Mouse (Mus musculus): ENCODE results near the gene Slc47a1.
"Not testable (repeated sequence)": the region's sequence is repeated elsewhere in the genome, so short reads cannot be mapped to it uniquely, and the experiment has no call there.

Gene Slc47a1

DNA sequence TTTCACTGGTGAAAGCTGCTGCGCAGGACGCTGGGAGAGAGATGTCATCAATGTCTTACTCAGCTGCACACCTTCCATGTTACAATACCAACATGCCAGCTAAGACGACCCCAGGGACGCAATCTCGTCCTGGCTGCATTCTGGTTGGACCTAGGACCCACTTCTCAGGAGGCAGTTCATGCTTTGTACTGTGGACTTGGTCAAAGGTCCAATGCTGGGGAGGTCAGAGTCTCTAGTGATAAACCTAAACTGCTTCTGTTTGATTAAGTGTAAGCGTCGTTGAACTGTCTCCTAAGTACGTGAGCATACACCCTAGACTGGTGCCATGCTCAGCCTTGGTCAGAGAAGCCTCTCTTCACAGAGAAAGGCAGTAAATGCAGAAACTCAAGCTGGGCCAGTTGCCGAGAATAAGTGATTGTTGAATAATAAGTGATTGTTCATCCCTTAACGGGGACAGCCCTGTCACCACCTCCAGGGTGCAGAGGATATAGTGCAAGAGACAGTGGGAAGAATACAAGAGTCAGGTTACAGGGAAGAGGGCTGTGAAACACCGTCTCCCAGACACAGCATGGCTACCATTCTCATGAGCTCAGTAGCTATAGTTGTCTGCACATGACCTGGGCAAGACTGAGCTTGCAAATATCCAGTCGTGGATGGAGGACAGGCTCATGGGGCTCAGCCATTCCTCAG is 58.8 kb downstream of the Slc47a1 start:
- no peak for DNase-seq (ENCODE audit: low spot score in 2 of 2)

DNA sequence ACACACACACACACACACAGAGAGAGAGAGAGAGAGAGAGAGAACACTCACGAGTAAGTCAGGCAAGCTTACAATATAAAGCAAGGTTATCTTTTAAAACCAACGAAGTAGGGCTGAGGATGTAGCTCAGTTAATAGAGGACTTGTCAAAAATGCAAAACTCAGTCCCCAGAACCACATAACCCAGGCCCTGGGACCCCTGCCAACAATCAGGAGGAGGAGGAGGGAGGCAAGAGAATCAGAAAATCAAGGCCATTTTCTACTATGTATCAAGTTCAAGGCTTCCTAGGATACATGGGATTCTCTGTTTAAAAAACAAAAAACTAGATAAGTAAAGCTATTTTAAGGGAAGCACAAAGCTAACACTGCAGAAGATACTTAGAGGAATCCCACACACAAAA is 61.3 kb downstream of the Slc47a1 start:
- no peak for DNase-seq (ENCODE audit: low spot score in 2 of 2)

- no peak for DNase-seq (ENCODE audit: low spot score in 2 of 2)
Measured at GRCm38 (mm10) chr11:61310321-61310720, 67.8 kb downstream of the Slc47a1 start.

GRCm38 (mm10) chr11:61309831-61310230 is 68.3 kb downstream of the Slc47a1 start:
- DNase-seq (ENCODE audit: low spot score in 2 of 2) = no peak

- DNase-seq (ENCODE audit: low spot score in 2 of 2) = no peak
Measured at GRCm38 (mm10) chr11:61307795-61308194, 70.3 kb downstream of the Slc47a1 start.

DNA sequence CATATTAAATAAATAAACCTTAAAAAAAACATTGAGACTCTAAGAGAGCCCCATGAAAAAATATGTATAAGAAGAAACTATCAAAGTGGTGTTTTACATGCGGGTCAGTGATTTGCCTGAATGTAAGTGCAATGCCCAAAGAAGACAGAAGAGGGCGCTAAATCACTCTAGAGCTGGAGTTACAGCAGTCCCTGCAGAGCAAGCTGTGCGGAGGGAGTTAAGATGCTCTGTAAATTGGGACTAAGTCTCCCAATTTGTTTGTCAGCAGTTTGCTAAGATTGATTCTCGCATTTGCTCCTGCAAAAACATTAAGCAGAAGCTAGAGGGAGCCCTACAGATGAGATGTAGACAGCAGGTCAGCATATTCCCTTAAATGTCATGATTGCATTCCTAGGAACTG is 72.8 kb downstream of the Slc47a1 start:
- no peak for DNase-seq (ENCODE audit: low spot score in 2 of 2)

GRCm38 (mm10) chr11:61304535-61304934 is 73.6 kb downstream of the Slc47a1 start:
- not testable (repeated sequence) for DNase-seq (ENCODE audit: low spot score in 2 of 2)

DNA sequence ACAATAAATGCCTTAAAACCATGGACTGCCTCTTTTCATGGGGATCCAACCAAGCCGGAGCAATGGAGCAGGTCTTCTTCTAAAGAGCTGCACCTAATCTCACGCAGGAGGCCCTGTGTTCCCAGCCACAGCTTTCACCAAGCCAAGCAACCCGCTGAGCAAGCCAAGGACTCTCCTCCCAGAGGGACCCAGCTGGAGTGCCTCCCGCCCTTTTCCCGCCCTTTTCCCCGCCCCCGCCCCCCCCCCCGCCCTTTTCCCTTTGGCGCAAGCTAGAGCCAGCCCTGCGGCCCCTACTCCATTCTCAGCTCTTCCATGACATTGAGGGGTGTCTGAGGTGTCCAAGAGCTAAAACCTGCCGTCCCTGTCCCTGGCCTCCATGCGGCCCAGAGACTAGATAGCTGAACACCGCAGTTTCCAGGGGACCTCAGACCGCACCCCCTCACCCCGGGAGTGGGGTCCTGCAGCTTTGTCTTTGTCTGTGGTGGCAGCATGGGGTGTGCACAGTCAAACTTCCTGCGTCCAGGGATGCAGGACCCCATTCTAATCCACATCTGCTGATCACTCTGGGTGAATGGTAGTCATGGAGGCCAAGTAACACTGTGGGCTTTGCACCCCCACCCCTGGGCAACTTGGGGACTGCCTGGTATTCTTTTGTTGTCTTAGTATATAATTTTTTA is 77.3 kb downstream of the Slc47a1 start:
- no peak for DNase-seq (ENCODE audit: low spot score in 2 of 2)

- DNase-seq (ENCODE audit: low spot score in 2 of 2) = no peak
Measured at GRCm38 (mm10) chr11:61300205-61300604, 77.9 kb downstream of the Slc47a1 start.

DNA sequence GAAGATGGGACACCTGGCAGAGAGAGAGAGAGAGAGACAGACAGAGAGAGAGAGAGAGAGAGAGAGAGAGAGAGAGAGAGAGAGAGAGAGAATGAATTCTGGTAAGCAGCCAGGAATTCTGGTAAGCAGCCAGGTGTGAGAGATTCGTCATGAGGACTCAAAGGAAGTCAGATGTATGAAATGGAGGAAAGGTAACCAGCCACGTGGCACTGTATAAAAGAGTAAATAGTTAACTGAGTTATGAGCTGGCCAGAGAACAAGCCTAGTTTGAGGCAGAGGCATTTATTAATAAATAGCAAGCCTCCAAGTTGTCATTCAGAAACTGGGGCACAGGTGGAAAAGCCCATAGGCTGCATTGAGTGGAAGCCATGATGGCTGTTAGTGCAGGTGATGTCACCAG is 80.2 kb downstream of the Slc47a1 start:
- DNase-seq (ENCODE audit: low spot score in 2 of 2) = no peak

- no peak for DNase-seq (ENCODE audit: low spot score in 2 of 2)
Measured at GRCm38 (mm10) chr11:61297326-61297725, 80.8 kb downstream of the Slc47a1 start.

DNA sequence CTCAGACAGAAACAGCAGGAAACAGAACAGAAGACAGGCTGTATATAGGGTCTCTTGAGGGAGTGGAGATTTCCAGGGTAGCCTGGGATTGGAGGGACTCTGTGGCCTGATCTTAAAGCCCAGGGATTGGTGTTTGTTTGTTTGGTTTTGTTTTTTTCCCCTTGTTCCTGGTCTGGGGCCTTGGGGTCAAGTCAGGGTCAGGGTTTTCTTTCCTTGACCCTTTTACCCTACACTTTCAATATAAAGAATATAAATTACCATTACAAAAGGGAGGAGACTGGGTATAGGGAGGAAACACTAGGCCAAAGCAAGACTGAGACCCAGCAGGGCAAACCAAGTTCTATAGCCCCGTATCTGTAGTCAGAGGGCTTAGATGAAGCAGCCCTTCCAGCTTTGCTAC is 81.6 kb downstream of the Slc47a1 start:
- DNase-seq (ENCODE audit: low spot score in 2 of 2) = no peak

DNA sequence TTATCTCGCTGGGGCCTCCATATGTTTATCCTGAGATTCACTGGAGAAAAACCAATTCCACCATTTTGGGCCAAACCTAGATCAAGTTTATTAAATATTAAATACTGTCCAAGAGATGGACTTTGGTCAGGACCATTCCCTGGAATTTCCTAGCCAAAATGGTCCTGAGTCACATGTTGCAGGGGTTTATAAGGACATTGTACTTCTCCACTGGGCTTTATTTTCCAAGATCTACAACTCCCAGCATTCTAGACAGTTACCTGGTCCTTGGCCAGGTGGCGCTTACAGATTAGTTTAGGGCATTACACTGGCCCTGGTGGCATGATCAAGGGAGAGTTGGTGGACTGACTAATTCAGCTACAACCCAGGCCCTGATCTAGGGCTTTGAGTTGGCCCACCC is 82.6 kb downstream of the Slc47a1 start:
- no peak for DNase-seq (ENCODE audit: low spot score in 2 of 2)

- no peak for DNase-seq (ENCODE audit: low spot score in 2 of 2)
Measured at GRCm38 (mm10) chr11:61294431-61294830, 83.7 kb downstream of the Slc47a1 start.

All from urinary bladder, postnatal 4 days (tissue).